Mouse (Mus musculus) liver, embryonic 14.5 days (tissue): Measurements from ENCODE around the gene Sh3pxd2a. TPM values are rescaled to one million over a fixed set of nuclear protein-coding genes. Genes with fewer than 3 reads are reported as not detected.

Experiments used
- ATAC-seq: fragments of 200-750 bp; cut with Nextera tagmentation; 2 replicates; pipeline ENCODE4 v1.8.0; 2017; ENCODE audit warnings: moderate number of reproducible peaks, mild to moderate bottlenecking, moderate library complexity; ENCODE audit not compliant: insufficient read depth
- DNase-seq, 3 experiments: peaks; one replicate each; pipeline ENCODE4 v3.0.0-alpha.2; 2012 to 2013; ENCODE audit warnings: low read depth in 3 of 3, low spot score in 3 of 3
- H3K27ac ChIP-seq: fragments of 300-500 bp; sonication (generic); 2 replicates; pipeline ENCODE4 v1.5.1; 2014; ENCODE audit warnings: moderate library complexity, mild to moderate bottlenecking, control low read depth, inconsistent platforms
- H3K27me3 ChIP-seq: fragments of 300-500 bp; sonication (generic); 2 replicates; pipeline ENCODE4 v1.6.1; 2014; ENCODE audit warnings: mild to moderate bottlenecking, low read length, moderate library complexity; ENCODE audit not compliant: control insufficient read depth, insufficient read depth
- H3K36me3 ChIP-seq: fragments of 300-500 bp; sonication (generic); replicated peaks from 2 replicates; pipeline ENCODE4 v1.6.1; 2014; ENCODE audit warnings: low read depth; ENCODE audit not compliant: control insufficient read depth, insufficient read depth
- H3K4me1 ChIP-seq, 2 experiments: fragments of 200-500 bp in 1 of 2; fragments of 300-500 bp in 1 of 2; sonication (generic) in 1 of 2; replicated peaks; 2 replicates each; pipeline ENCODE4 v1.6.1; 2012 to 2014; ENCODE audit warnings: antibody characterized with exemption in 1 of 2, inconsistent platforms in 1 of 2, low read length in 1 of 2; ENCODE audit not compliant: control insufficient read depth in 2 of 2, insufficient read depth in 2 of 2
- H3K4me2 ChIP-seq: fragments of 300-500 bp; sonication (generic); 2 replicates; pipeline ENCODE4 v1.6.1; 2014; ENCODE audit warnings: low read depth, mild to moderate bottlenecking, control low read depth, moderate library complexity
- H3K4me3 ChIP-seq, 2 experiments: fragments of 200-500 bp in 1 of 2; fragments of 300-500 bp in 1 of 2; sonication (generic) in 1 of 2; 2 replicates each; pipeline ENCODE4 v1.5.1; 2012 to 2014; ENCODE audit warnings: low read depth in 2 of 2, low read length in 2 of 2, mild to moderate bottlenecking in 2 of 2, control low read depth in 1 of 2, inconsistent platforms in 1 of 2, moderate library complexity in 1 of 2; ENCODE audit not compliant: insufficient read depth in 1 of 2
- H3K9ac ChIP-seq: fragments of 300-500 bp; sonication (generic); replicated peaks from 2 replicates; pipeline ENCODE4 v1.6.1; 2014; ENCODE audit warnings: mild to moderate bottlenecking, control low read depth, moderate library complexity
- H3K9me3 ChIP-seq: fragments of 300-500 bp; sonication (generic); 2 replicates; pipeline ENCODE4 v1.6.1; 2016; ENCODE audit warnings: low read length, mixed read lengths; ENCODE audit not compliant: control insufficient read depth
- CTCF ChIP-seq: IDR thresholded peaks from 2 replicates; pipeline ENCODE4 v1.5.1; 2016; ENCODE audit warnings: antibody characterized with exemption, low read depth, control low read depth
- EP300 ChIP-seq: IDR thresholded peaks from 2 replicates; pipeline ENCODE4 v1.6.1; 2016; ENCODE audit warnings: antibody characterized with exemption, low read depth
- WGBS: fragments of 180-500 bp; shearing (Covaris S2); extraction: QIAGEN DNeasy Blood & Tissue Kit; methylation state at CpG from one replicate; pipeline ENCODE4 v1.1.7; 2014; ENCODE audit not compliant: insufficient replicate concordance; 5-methylcytosine and 5-hydroxymethylcytosine counted together
- polyA plus RNA-seq, 2 experiments: library from polyadenylated mRNA; depleted of rRNA in 1 of 2; stranded (reverse) in 1 of 2; unstranded in 1 of 2; fragments of >200 nt; fragmentation: Nextera tagmentation in 1 of 2; extraction: Ambion mirVana in 1 of 2; gene quantifications; 2 replicates each; pipeline versions ENCODE4 v1.2.1 to v1.2.3; 2012 to 2014

Gene Sh3pxd2a
- polyA plus RNA-seq, 2 experiments: 0.50 to 1.6 TPM

- no peaks in the 10 kb centered on the region for H3K9me3 ChIP-seq
- DNase-seq (peak in 1 of 3 experiments; percentile 28), ATAC-seq (no peak)
- H3K27me3 ChIP-seq: no peaks in the 10 kb centered on the region
- peaks cover 51 to 58% of the 10 kb centered on the region in 2 experiments for H3K4me1 ChIP-seq
- H3K4me3 ChIP-seq: no peak overlapping the region
- TF ChIP-seq EP300: no peak
- TF ChIP-seq CTCF: no peak
- peak overlapping the region; percentile 65 for H3K9ac ChIP-seq
- H3K36me3 ChIP-seq: no peaks in the 10 kb centered on the region
- peak overlapping the region; percentile 95 for H3K27ac ChIP-seq
- peak overlapping the region; percentile 66 for H3K4me2 ChIP-seq
- WGBS: 41% methylated on average over 10 of the region's 10 CpGs
Measured at GRCm38 (mm10) chr19:47432339-47432738, 31.9 kb downstream of the Sh3pxd2a start.

DNA sequence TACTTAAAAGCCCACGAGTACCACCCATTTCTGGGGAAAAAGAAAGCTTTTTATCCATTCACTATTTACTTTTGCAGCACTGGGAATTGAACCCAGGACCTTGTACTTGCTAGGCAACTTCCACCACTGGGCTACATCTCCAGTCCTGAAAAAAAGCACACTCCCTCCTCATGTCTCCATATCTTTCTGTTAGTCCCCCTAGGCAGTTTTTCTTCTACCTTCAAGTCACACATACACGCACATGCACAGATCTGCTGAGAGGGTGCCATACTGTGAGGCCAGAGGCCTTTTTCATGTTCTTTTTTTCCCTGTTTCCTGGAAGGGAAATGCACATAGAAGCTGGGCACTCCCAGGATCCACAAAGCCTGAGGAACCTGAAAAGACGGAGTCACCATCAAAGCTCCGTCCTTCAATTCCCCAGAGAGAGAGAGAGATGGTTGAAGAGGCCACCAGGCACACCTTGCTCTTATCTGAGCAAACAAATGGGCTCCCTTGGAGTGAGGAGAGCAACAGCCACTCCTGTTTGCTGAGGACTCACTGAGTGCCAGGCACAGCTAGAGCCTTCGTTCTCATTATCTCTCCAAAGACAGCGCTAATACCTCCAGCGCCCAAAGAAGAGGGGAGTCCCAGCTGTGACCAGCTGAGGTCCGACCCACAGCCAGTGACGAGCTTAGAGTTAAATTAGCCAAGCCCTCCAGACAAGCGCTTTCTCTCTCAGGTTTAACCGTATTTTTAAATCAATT lies 32.8 kb downstream of the Sh3pxd2a start:
- Histone ChIP-seq H3K9ac (peak overlapping the region; percentile 65), H3K27ac (peak overlapping the region; percentile 95), H3K4me1 (peaks cover 51 to 58% of the 10 kb centered on the region in 2 experiments), H3K36me3 (no peaks in the 10 kb centered on the region), H3K27me3 (no peaks in the 10 kb centered on the region), H3K4me3 (peak overlapping the region; percentile 20 to 32; a peak in 2 of 4 replicates), H3K4me2 (peak overlapping the region; percentile 66), H3K9me3 (no peaks in the 10 kb centered on the region)
- DNase-seq: peak; percentile 80 to 83 (median 80)
- no peak for TF ChIP-seq CTCF
- peak; percentile 84 for TF ChIP-seq EP300
- ATAC-seq: peak; percentile 96
- 21% methylated on average over 11 of the region's 11 CpGs for WGBS

DNA sequence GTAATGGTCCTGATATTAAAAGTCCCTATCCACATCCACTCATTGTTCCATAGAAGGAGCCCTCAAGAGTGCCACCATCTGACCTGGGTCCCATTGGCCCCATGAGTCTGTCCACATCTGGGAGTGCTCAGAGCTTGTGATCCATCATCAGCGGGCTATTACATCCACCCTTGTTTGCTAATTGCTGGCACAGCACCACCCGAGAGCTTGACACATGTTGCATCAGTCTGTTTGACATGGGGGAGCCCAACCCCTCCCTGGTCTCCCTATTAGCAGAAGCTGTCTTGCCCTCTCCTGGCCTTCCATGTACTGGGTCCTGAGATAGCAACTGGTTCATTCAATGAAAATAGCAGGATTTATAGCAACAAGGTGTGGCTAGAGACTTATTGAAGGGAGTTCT lies 34.0 kb downstream of the Sh3pxd2a start:
- DNase-seq: no peak
- H3K9ac ChIP-seq: no peak overlapping the region
- TF ChIP-seq EP300: no peak
- no peak for TF ChIP-seq CTCF
- no peaks in the 10 kb centered on the region for H3K9me3 ChIP-seq
- no peaks in the 10 kb centered on the region for H3K27me3 ChIP-seq
- peaks cover 51 to 58% of the 10 kb centered on the region in 2 experiments for H3K4me1 ChIP-seq
- H3K27ac ChIP-seq: peak overlapping the region; percentile 95
- H3K4me2 ChIP-seq: no peak overlapping the region
- no peak for ATAC-seq
- WGBS: 86% methylated on average over 2 of the region's 2 CpGs
- no peaks in the 10 kb centered on the region for H3K36me3 ChIP-seq
- no peak overlapping the region for H3K4me3 ChIP-seq

DNA sequence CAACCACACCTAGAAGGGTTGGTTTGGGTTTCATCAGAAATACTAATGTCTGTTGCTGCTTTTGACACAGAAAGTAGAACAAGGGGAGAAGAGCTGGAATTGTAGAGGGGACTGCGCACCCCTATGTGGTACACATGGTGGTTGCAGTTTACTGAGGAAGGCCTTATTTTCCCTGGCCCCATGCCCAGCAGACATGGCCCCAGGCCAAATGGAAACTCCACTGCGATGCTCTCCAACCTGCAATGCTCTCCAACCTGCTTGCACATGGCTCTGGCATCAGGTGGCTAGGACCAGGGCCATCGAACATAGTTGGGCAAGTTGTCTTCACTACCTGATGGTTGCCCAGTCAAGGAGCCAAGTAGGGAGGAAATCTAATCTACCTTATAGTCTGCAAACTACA lies 35.0 kb downstream of the Sh3pxd2a start:
- no peaks in the 10 kb centered on the region for H3K36me3 ChIP-seq
- H3K4me2 ChIP-seq: no peak overlapping the region
- H3K9me3 ChIP-seq: no peaks in the 10 kb centered on the region
- WGBS: 85% methylated on average over 3 of the region's 3 CpGs
- H3K9ac ChIP-seq: no peak overlapping the region
- ATAC-seq: no peak
- peaks cover 51 to 58% of the 10 kb centered on the region in 2 experiments for H3K4me1 ChIP-seq
- TF ChIP-seq CTCF (no peak), EP300 (no peak)
- no peak overlapping the region for H3K27ac ChIP-seq
- DNase-seq: no peak
- no peak overlapping the region for H3K4me3 ChIP-seq
- H3K27me3 ChIP-seq: no peaks in the 10 kb centered on the region

DNA sequence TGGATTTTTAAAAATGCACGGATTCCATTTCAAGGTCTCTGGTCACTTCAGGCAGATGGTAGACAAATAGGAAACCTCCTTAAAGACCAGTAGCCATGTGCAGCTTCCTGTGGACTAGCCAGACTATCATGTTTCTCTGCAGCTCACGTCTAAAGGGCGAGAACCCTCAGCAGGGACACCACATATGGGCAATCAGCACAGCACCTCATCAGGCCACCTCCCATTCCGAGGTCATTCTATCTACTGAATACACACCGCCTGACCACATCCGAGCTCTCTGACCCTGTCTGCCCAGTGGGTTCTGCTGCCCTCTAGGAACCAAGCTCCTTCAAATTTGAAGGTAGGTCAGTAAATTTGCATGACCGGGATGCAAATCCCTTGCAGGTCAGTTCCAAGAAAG lies 35.4 kb downstream of the Sh3pxd2a start:
- Histone ChIP-seq H3K4me2 (peak overlapping the region; percentile 38), H3K4me3 (no peak overlapping the region), H3K36me3 (no peaks in the 10 kb centered on the region), H3K27me3 (no peaks in the 10 kb centered on the region), H3K4me1 (peaks cover 51 to 59% of the 10 kb centered on the region in 2 experiments), H3K27ac (peak overlapping the region; percentile 26), H3K9me3 (no peaks in the 10 kb centered on the region), H3K9ac (no peak overlapping the region; the same call in 1 of the 2 replicates)
- no peak for TF ChIP-seq CTCF
- no peak for TF ChIP-seq EP300
- WGBS: 35% methylated on average over 7 of the region's 7 CpGs
- DNase-seq (peak in 1 of 3 experiments; percentile 20), ATAC-seq (no peak)
